9 mouse cellular contexts compared by ENCODE assay signal in the genomic region with DNA sequence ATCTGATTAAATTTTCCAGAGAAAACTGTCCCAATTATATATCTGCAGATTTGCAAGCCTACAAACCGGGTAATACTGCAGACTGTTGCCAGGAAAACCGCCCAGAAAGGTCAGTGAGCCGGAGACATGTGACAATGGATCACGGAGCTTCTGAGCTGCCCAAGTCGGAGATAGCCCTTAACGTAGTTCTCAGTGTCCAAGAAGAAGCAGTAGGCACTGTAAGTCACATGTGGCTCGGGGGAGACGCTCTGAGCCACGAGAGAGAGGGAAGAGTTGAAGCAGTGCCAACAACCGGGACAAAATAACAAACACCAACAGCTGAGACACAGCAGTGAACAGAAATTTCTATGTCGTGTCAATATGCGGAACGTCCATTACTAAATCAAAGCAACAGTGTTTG.
DNase-seq lines count a peak whose midpoint lies in the region; ATAC-seq and TF ChIP-seq lines count a peak whose summit lies in the region.
"Had no signal": no experiment of that assay in that cellular context is flagged by ENCODE, and none has a peak within 500 bp of the region (broad histone marks: within the 10 kb centered on the region; RNA-seq: fewer than 3 reads in every experiment).

No protein-coding gene starts in this region.

- H3K4me2 ChIP-seq in kidney, postnatal 0 days (ENCODE audit: low read length): no peak overlapping the region
- no peak overlapping the region for H3K4me2 ChIP-seq in kidney, embryonic 16.5 days (replicated peaks; ENCODE audit: low read depth, low read length)
- H3K4me2 ChIP-seq: limb, embryonic 15.5 days had no signal

- DNase-seq in kidney, postnatal 0 days (ENCODE audit: low spot score): peak; percentile 8
- peak; percentile 1 to 2 for DNase-seq in adrenal gland, postnatal 36 days
- DNase-seq in cerebellum, adult 9-10 months: peak; percentile 27
- peak; percentile 48 to 49 for DNase-seq in layer of hippocampus, postnatal 14 days (ENCODE audit: low spot score in 2 of 2)
- no peak for DNase-seq in embryo, embryonic 11 days

- H3K9me3 ChIP-seq in kidney, postnatal 0 days (replicated peaks; ENCODE audit: low read length): no peaks in the 10 kb centered on the region
- H3K9me3 ChIP-seq in kidney, embryonic 16.5 days (ENCODE audit: low read length): no peaks in the 10 kb centered on the region
- H3K9me3 ChIP-seq: limb, embryonic 15.5 days had no signal

- H3K27ac ChIP-seq in kidney, postnatal 0 days: no peak overlapping the region
- no peak overlapping the region for H3K27ac ChIP-seq in kidney, embryonic 16.5 days (ENCODE audit: low read length)
- H3K27ac ChIP-seq: limb, embryonic 15.5 days; stomach, postnatal 0 days had no signal

- H3K4me3 ChIP-seq in kidney, postnatal 0 days (replicated peaks; ENCODE audit: low read depth, low read length): no peak overlapping the region
- no peak overlapping the region for H3K4me3 ChIP-seq in kidney, embryonic 16.5 days (ENCODE audit: low read length)
- H3K4me3 ChIP-seq: limb, embryonic 15.5 days had no signal

- ATAC-seq in kidney, postnatal 0 days (replicated peaks; ENCODE audit: low FRiP score, low read depth): no peak
- ATAC-seq in kidney, embryonic 16.5 days (ENCODE audit: low FRiP score, low TSS enrichment): no peak
- no peak for ATAC-seq in erythroid progenitor cell, adult 5-6 weeks (replicated peaks; ENCODE audit: low FRiP score, poor library complexity, severe bottlenecking)

- H3K9ac ChIP-seq in kidney, postnatal 0 days (ENCODE audit: low read depth, low read length): no peak overlapping the region
- H3K9ac ChIP-seq in kidney, embryonic 16.5 days (replicated peaks; ENCODE audit: low read length): no peak overlapping the region
- H3K9ac ChIP-seq: limb, embryonic 15.5 days had no signal

- H3K36me3 ChIP-seq in kidney, postnatal 0 days (ENCODE audit: insufficient read depth, low read length): no peaks in the 10 kb centered on the region
- peaks cover 8% of the 10 kb centered on the region; the same call in 1 of the 2 replicates for H3K36me3 ChIP-seq in kidney, embryonic 16.5 days (ENCODE audit: insufficient read depth, low read length)

- H3K27me3 ChIP-seq in kidney, postnatal 0 days (ENCODE audit: insufficient read depth, low read length): no peaks in the 10 kb centered on the region
- H3K27me3 ChIP-seq in kidney, embryonic 16.5 days (ENCODE audit: insufficient read depth, low read length): no peaks in the 10 kb centered on the region
- H3K27me3 ChIP-seq: limb, embryonic 15.5 days had no signal

- H3K4me1 ChIP-seq in kidney, postnatal 0 days (replicated peaks; ENCODE audit: insufficient read depth, low read length): no peaks in the 10 kb centered on the region
- peaks cover 4% of the 10 kb centered on the region; the same call in 1 of the 2 replicates for H3K4me1 ChIP-seq in kidney, embryonic 16.5 days (ENCODE audit: insufficient read depth, low read length)

- TF ChIP-seq CTCF in kidney, postnatal 0 days (IDR thresholded peaks at IDR 0.05; ENCODE audit: low read depth): no peak

- 63% methylated on average over 13 of the region's 13 CpGs for WGBS in kidney, postnatal 0 days
- 74% methylated on average over 13 of the region's 13 CpGs for WGBS in kidney, embryonic 16.5 days
